Comparison of ENCODE assay signal across 9 mouse cellular contexts in genomic region chr3:144556625-144557324, GRCm38 (mm10). TPM values are rescaled to one million over a fixed set of nuclear protein-coding genes. Genes with fewer than 3 reads are reported as not detected.
DNase-seq lines count a peak whose midpoint lies in the region; ATAC-seq and TF ChIP-seq lines count a peak whose summit lies in the region.
"Had no signal": no experiment of that assay in that cellular context is flagged by ENCODE, and none has a peak within 500 bp of the region (broad histone marks: within the 10 kb centered on the region; RNA-seq: fewer than 3 reads in every experiment).

No protein-coding gene starts in this region.

- H3K9ac ChIP-seq in heart, postnatal 0 days (replicated peaks; ENCODE audit: low read depth, low read length) = no peak overlapping the region
- peak overlapping the region; percentile 58 for H3K9ac ChIP-seq in forebrain, embryonic 14.5 days (ENCODE audit: low read length)
- H3K9ac ChIP-seq: liver, embryonic 14.5 days had no signal

- no peak overlapping the region for H3K4me3 ChIP-seq in heart, postnatal 0 days (ENCODE audit: low read depth, low read length)
- peak overlapping the region; percentile 8; the same call in 1 of the 2 replicates for H3K4me3 ChIP-seq in forebrain, embryonic 14.5 days (ENCODE audit: low read depth, low read length)

- intact Hi-C loops in heart, postnatal 10 days (cut with DNase I) = no loop called here
- intact Hi-C loops in left cerebral cortex, postnatal 36 days (cut with DNase I) = no loop called here

- no peaks in the 10 kb centered on the region for H3K36me3 ChIP-seq in heart, postnatal 0 days (replicated peaks; ENCODE audit: control insufficient read depth, insufficient read depth, low read length)
- H3K36me3 ChIP-seq in forebrain, embryonic 14.5 days (ENCODE audit: control insufficient read depth, insufficient read depth, low read length) = no peaks in the 10 kb centered on the region

- DNase-seq in heart, postnatal 0 days (ENCODE audit: low spot score) = no peak
- DNase-seq in heart, postnatal 10 days = no peak
- no peak for DNase-seq in forebrain, embryonic 14.5 days (ENCODE audit: low spot score)
- DNase-seq in kidney, postnatal 10 days = peak; percentile 47
- peak; percentile 47 for DNase-seq in retina, embryonic 14.5 days (ENCODE audit: low spot score)
- DNase-seq in cerebellum, postnatal 4 days (ENCODE audit: low spot score in 2 of 2) = no peak
- DNase-seq in left cerebral cortex, postnatal 36 days (ENCODE audit: low spot score in 2 of 2) = no peak

- no peak for TF ChIP-seq EP300 in heart, postnatal 0 days (IDR thresholded peaks at IDR 0.05; ENCODE audit: low read depth)

- no peak for TF ChIP-seq CTCF in heart, postnatal 0 days (IDR thresholded peaks at IDR 0.05; ENCODE audit: low read depth)

- H3K27ac ChIP-seq in heart, postnatal 0 days (ENCODE audit: low read depth) = no peak overlapping the region
- peak overlapping the region; percentile 70 for H3K27ac ChIP-seq in forebrain, embryonic 14.5 days (ENCODE audit: low read depth, low read length)
- H3K27ac ChIP-seq: liver, embryonic 14.5 days had no signal

- no peak for ATAC-seq in heart, postnatal 0 days (ENCODE audit: insufficient read depth, low read depth)
- ATAC-seq in forebrain, embryonic 14.5 days = peak; percentile 9; the same call in 1 of the 2 replicates
- ATAC-seq in activated CD4-positive, CD25-positive, alpha-beta regulatory T cell, adult 4 months = no peak

- H3K27me3 ChIP-seq in heart, postnatal 0 days (ENCODE audit: control insufficient read depth, insufficient read depth, low read length) = no peaks in the 10 kb centered on the region
- H3K27me3 ChIP-seq in forebrain, embryonic 14.5 days (replicated peaks; ENCODE audit: control insufficient read depth, insufficient read depth, low read length) = no peaks in the 10 kb centered on the region

- WGBS in heart, postnatal 0 days = 33% methylated on average over 16 of the region's 16 CpGs
- 4% methylated on average over 16 of the region's 16 CpGs for WGBS in forebrain, embryonic 14.5 days

- peaks cover 30% of the 10 kb centered on the region for H3K4me1 ChIP-seq in heart, postnatal 0 days (ENCODE audit: control insufficient read depth, insufficient read depth)
- peaks cover 35% of the 10 kb centered on the region for H3K4me1 ChIP-seq in forebrain, embryonic 14.5 days (ENCODE audit: control insufficient read depth, insufficient read depth, low read length)

- H3K9me3 ChIP-seq in heart, postnatal 0 days (replicated peaks; ENCODE audit: control insufficient read depth, low read length) = no peaks in the 10 kb centered on the region
- no peaks in the 10 kb centered on the region for H3K9me3 ChIP-seq in forebrain, embryonic 14.5 days (replicated peaks; ENCODE audit: control insufficient read depth, low read length)

- H3K4me2 ChIP-seq in heart, postnatal 0 days (ENCODE audit: low read depth, low read length) = peak overlapping the region; percentile 42
- H3K4me2 ChIP-seq in forebrain, embryonic 14.5 days (ENCODE audit: low read length) = peak overlapping the region; percentile 52

RNA-seq across cellular contexts. Expression of gene Hs2st1, which starts 13.2 kb away (rescaled TPM):
- total RNA-seq in heart, postnatal 0 days (2014; rRNA removed; ENCODE audit: low replicate concordance) = 9.0 and 16.1 TPM in 2 replicates
- polyA plus RNA-seq in heart, postnatal 0 days (2015; fragmentation: Nextera tagmentation; extraction: Ambion mirVana) = 3.3 and 3.5 TPM in 2 replicates
- total RNA-seq in heart, postnatal 10 days (2021) = 10 to 100 TPM; 17.0 to 19.7 TPM
- polyA plus RNA-seq in forebrain, embryonic 14.5 days (2014; fragmentation: Nextera tagmentation; extraction: Ambion mirVana) = 18.3 and 18.6 TPM in 2 replicates
- polyA plus RNA-seq in activated CD4-positive, CD25-positive, alpha-beta regulatory T cell, adult 4 months (2017; shearing (Covaris generic)) = 1 to 10 TPM; 1.9 to 3.3 TPM
- 10 to 100 TPM; 56.2 to 58.7 TPM for total RNA-seq in left cerebral cortex, postnatal 36 days (2021)

RNA-seq across cellular contexts. Expression of gene Selenof, which starts 13.3 kb away (rescaled TPM):
- total RNA-seq in heart, postnatal 0 days (2014; rRNA removed; ENCODE audit: low replicate concordance) = 245 and 260 TPM in 2 replicates
- 416 and 439 TPM in 2 replicates for polyA plus RNA-seq in heart, postnatal 0 days (2015; fragmentation: Nextera tagmentation; extraction: Ambion mirVana)
- 100 to 1,000 TPM; 208 to 218 TPM for total RNA-seq in heart, postnatal 10 days (2021)
- 518 and 577 TPM in 2 replicates for polyA plus RNA-seq in forebrain, embryonic 14.5 days (2014; fragmentation: Nextera tagmentation; extraction: Ambion mirVana)
- polyA plus RNA-seq in activated CD4-positive, CD25-positive, alpha-beta regulatory T cell, adult 4 months (2017; shearing (Covaris generic)) = 100 to 1,000 TPM; 302 to 362 TPM
- 100 to 1,000 TPM; 205 to 224 TPM for total RNA-seq in left cerebral cortex, postnatal 36 days (2021)

Comparison
In these comparisons a context has a peak if more than half of its experiments do, and no peak if none do; other contexts are left out.
1. DNase-seq: peak in kidney, postnatal 10 days (single experiment) and retina, embryonic 14.5 days (single experiment); none in heart, postnatal 0 days (single experiment), heart, postnatal 10 days (0 of 2), forebrain, embryonic 14.5 days (single experiment), cerebellum, postnatal 4 days (0 of 2) and left cerebral cortex, postnatal 36 days (0 of 2).